Mouse (Mus musculus) ES-Bruce4 (cell line): ENCODE results near the gene Galnt9. TPM values are rescaled to one million over a fixed set of nuclear protein-coding genes. Genes with fewer than 3 reads are reported as not detected.

ENCODE experiments used
- H3K27ac ChIP-seq: 2 replicates; pipeline ENCODE4 v1.5.1; 2012; ENCODE audit warnings: low read length, inconsistent platforms; ENCODE audit not compliant: insufficient read depth
- H3K27me3 ChIP-seq: 2 replicates; pipeline ENCODE4 v1.6.1; 2012; ENCODE audit warnings: mild to moderate bottlenecking, low read length, inconsistent platforms; ENCODE audit not compliant: control insufficient read depth, poor library complexity, insufficient read depth, severe bottlenecking
- H3K36me3 ChIP-seq: 2 replicates; pipeline ENCODE4 v1.6.1; 2012; ENCODE audit warnings: inconsistent platforms, mild to moderate bottlenecking, low read length, moderate library complexity; ENCODE audit not compliant: control insufficient read depth, poor library complexity, insufficient read depth, severe bottlenecking
- H3K4me1 ChIP-seq: one replicate; pipeline ENCODE4 v1.8.1; 2011; ENCODE audit warnings: low read length; ENCODE audit not compliant: control insufficient read depth, insufficient read depth
- H3K4me3 ChIP-seq: 2 replicates; pipeline ENCODE4 v1.5.1; 2011; ENCODE audit warnings: low read depth, mild to moderate bottlenecking, low read length
- H3K9ac ChIP-seq: 2 replicates; pipeline ENCODE4 v1.6.1; 2012; ENCODE audit warnings: low read depth, mild to moderate bottlenecking, inconsistent platforms; ENCODE audit not compliant: poor library complexity, severe bottlenecking
- H3K9me3 ChIP-seq: replicated peaks from 2 replicates; pipeline ENCODE4 v1.6.1; 2012; ENCODE audit warnings: mild to moderate bottlenecking, low read length, inconsistent platforms; ENCODE audit not compliant: control insufficient read depth, poor library complexity, insufficient read depth, severe bottlenecking
- CTCF ChIP-seq: IDR thresholded peaks from one replicate; pipeline ENCODE4 v1.8.1; 2011; ENCODE audit warnings: low read depth, low read length
- EP300 ChIP-seq: IDR thresholded peaks from 2 replicates; pipeline ENCODE4 v1.6.1; 2011; ENCODE audit warnings: low read depth, low read length; ENCODE audit not compliant: insufficient read depth
- POLR2A ChIP-seq: IDR thresholded peaks from one replicate; pipeline ENCODE4 v1.8.1; 2011; ENCODE audit warnings: low read length; ENCODE audit not compliant: insufficient read depth
- polyA plus RNA-seq: library from polyadenylated mRNA; stranded (reverse); fragments of >200 nt; gene quantifications from 2 replicates; pipeline ENCODE4 v1.2.4, GENCODE M21; 2011; ENCODE audit warnings: low read depth; ENCODE audit not compliant: missing spikeins, insufficient read depth, insufficient read length

Galnt9 gene
- polyA plus RNA-seq, 1 experiment, result 0.69 TPM

DNA sequence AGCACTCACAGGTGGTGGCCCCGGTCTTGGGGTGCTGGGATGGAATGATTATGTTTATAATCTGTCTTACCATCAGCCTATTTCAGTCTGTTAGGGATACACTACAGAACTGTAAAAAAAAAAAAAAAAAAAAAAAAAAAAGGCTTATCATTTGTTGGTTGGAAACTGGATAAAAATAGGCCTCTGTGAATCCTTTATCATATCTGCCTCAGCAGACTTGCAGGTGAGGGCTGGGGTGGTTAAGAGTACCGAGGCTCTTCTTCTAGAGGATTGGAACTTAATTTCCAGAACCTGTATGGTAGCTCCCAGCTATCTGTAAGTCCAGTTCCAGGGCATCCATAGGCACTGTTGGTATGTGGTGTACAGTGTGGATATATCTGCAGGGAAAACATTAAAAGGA, 6.0 kb downstream of the Galnt9 start:
- Histone ChIP-seq H3K27me3 (no peaks in the 10 kb centered on the region), H3K4me3 (no peak overlapping the region), H3K36me3 (no peaks in the 10 kb centered on the region), H3K9me3 (no peaks in the 10 kb centered on the region), H3K9ac (no peak overlapping the region), H3K4me1 (peaks cover 3% of the 10 kb centered on the region), H3K27ac (no peak overlapping the region)
- TF ChIP-seq CTCF (no peak), EP300 (no peak), POLR2A (no peak)

DNA sequence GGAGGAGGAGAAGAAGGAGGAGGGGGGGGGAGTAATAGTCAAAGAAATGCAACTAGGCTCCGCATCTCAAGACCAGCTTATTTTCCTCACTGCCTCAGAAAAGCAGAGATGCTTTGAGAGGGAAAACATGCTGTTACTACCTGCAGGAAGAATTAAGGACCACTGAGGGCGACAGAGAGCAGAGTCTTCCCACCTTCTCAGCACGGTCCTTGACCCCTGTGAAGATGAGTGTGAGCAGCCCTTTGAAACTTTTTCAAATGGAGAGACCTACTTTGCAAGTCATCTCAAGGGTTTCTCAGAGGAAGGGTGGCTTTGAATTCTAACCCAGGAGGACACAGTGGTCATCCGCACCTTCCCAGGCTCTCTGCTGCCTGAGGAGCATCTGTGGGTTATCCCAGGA, 6.7 kb downstream of the Galnt9 start:
- peaks cover 3% of the 10 kb centered on the region for H3K4me1 ChIP-seq
- no peak overlapping the region for H3K9ac ChIP-seq
- H3K4me3 ChIP-seq, result no peak overlapping the region
- no peak overlapping the region for H3K27ac ChIP-seq
- H3K9me3 ChIP-seq, result no peaks in the 10 kb centered on the region
- no peaks in the 10 kb centered on the region for H3K36me3 ChIP-seq
- TF ChIP-seq POLR2A, result no peak
- peak; percentile 34 for TF ChIP-seq CTCF
- no peaks in the 10 kb centered on the region for H3K27me3 ChIP-seq

- H3K27me3 ChIP-seq, result no peaks in the 10 kb centered on the region
- no peaks in the 10 kb centered on the region for H3K9me3 ChIP-seq
- no peak overlapping the region for H3K27ac ChIP-seq
- no peak overlapping the region for H3K4me3 ChIP-seq
- TF ChIP-seq EP300 (no peak), CTCF (no peak), POLR2A (no peak)
- H3K4me1 ChIP-seq, result peaks cover 3% of the 10 kb centered on the region
- H3K9ac ChIP-seq, result no peak overlapping the region
- no peaks in the 10 kb centered on the region for H3K36me3 ChIP-seq
These were observed 7.8 kb downstream of the Galnt9 start for GRCm38 (mm10) chr5:110552005-110552404.

GRCm38 (mm10) chr5:110553315-110553714, 9.2 kb downstream of the Galnt9 start:
- no peak overlapping the region for H3K9ac ChIP-seq
- no peak overlapping the region for H3K4me3 ChIP-seq
- H3K4me1 ChIP-seq, result peaks cover 3% of the 10 kb centered on the region
- H3K36me3 ChIP-seq, result no peaks in the 10 kb centered on the region
- no peak overlapping the region for H3K27ac ChIP-seq
- no peaks in the 10 kb centered on the region for H3K27me3 ChIP-seq
- H3K9me3 ChIP-seq, result no peaks in the 10 kb centered on the region
- TF ChIP-seq EP300 (no peak), CTCF (no peak), POLR2A (no peak)

- H3K4me3 ChIP-seq, result no peak overlapping the region
- no peaks in the 10 kb centered on the region for H3K36me3 ChIP-seq
- H3K9ac ChIP-seq, result no peak overlapping the region
- TF ChIP-seq POLR2A (no peak), CTCF (no peak), EP300 (no peak)
- no peaks in the 10 kb centered on the region for H3K27me3 ChIP-seq
- H3K9me3 ChIP-seq, result no peaks in the 10 kb centered on the region
- H3K27ac ChIP-seq, result no peak overlapping the region
- H3K4me1 ChIP-seq, result no peaks in the 10 kb centered on the region
These were observed 11.0 kb downstream of the Galnt9 start for GRCm38 (mm10) chr5:110555198-110555597.

DNA sequence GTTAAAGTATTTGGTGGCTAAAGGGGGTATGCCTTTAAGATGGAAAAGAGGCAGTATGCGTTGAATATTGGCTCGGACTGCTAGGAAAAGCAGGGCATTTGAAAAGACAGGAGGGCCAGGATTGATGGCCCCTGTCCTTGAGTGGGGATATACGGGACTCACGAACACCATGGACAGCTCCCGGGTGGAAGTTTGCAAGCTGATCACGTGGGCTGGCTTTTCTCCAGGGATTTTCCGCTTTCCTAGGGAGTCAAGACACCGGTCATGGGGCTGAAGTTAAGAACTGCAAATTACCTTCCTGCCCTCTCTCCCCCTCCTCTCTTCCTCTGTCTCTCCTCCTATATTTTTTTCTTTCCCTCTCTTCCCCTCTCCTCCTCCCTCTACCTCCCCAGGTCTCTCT, 14.2 kb downstream of the Galnt9 start:
- no peaks in the 10 kb centered on the region for H3K9me3 ChIP-seq
- H3K4me3 ChIP-seq, result no peak overlapping the region
- TF ChIP-seq POLR2A (no peak), EP300 (0 out of 2 replicates have a peak, but pooled peaks have one; percentile 7), CTCF (no peak)
- H3K36me3 ChIP-seq, result no peaks in the 10 kb centered on the region
- no peak overlapping the region for H3K27ac ChIP-seq
- no peaks in the 10 kb centered on the region for H3K27me3 ChIP-seq
- H3K9ac ChIP-seq, result no peak overlapping the region
- no peaks in the 10 kb centered on the region for H3K4me1 ChIP-seq

DNA sequence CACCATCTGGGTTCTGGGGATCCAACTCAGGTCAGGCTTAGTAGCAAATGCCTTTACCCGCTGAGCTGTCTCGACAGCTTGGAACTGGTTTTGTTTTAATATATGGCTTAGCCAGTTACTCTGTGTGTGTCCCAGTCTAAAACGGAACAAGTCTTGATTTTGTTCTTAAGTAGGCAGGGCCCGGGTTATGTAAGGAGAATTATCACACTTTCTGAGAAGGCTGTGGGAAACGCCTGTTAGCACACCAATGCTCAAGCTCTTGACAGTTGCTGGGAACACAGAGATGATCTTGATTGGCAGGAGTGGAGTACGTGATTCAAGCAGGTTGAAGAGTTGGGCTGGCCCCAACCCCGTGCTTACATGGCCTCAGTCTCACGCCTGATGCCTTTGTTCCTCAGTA, 15.5 kb downstream of the Galnt9 start:
- Histone ChIP-seq H3K9ac (no peak overlapping the region), H3K36me3 (no peaks in the 10 kb centered on the region), H3K27me3 (no peaks in the 10 kb centered on the region), H3K4me1 (no peaks in the 10 kb centered on the region), H3K9me3 (no peaks in the 10 kb centered on the region), H3K4me3 (no peak overlapping the region), H3K27ac (no peak overlapping the region)
- TF ChIP-seq POLR2A, result no peak
- no peak for TF ChIP-seq EP300
- no peak for TF ChIP-seq CTCF
